Mouse (Mus musculus) NIH3T3 (cell line): ENCODE results near the gene Kcnmb4.

ENCODE experiments used
- DNase-seq: peaks from one replicate; pipeline ENCODE4 v3.0.0-alpha.2; 2012; ENCODE audit warnings: low read depth

Gene Kcnmb4

DNA sequence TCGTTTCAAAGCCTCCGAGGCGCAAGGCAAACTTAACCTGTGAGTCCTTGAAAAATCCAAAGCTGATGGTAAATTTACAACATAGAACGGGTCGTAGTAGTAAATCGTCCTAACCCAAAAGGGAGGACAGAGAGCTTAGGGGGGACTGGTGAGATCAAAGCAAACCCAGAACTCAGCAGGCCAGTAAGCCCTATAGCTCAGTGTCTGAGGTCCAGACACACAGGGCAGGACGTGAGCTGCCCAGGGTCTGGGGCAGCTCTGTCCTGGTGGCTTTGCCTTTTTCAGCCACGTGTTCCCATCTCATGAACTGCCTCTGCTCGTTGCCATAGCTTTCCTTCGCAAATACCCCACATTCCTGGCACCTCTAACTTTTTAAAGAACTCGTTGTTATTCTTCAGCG, 75.7 kb downstream of the Kcnmb4 start:
- no peak for DNase-seq

DNA sequence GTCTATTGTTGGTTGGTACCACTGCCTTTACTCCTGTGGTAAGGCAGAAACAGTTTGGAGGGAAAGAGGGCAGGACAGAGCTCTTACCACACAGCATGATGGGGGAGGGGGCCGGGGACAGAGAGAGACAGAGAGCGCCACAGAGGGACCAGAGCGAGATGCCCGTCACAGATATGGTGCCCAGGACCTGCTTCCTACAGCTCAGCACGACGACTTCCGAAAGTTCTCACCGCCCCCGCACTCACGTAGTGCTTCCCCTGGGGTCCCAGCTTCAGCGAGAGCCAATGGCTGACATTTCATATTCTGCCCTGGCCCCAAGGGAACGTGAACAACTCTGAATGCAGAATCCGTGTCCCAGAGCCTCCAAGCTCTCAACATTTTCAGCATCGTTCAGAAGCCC, 76.1 kb downstream of the Kcnmb4 start:
- no peak for DNase-seq

DNA sequence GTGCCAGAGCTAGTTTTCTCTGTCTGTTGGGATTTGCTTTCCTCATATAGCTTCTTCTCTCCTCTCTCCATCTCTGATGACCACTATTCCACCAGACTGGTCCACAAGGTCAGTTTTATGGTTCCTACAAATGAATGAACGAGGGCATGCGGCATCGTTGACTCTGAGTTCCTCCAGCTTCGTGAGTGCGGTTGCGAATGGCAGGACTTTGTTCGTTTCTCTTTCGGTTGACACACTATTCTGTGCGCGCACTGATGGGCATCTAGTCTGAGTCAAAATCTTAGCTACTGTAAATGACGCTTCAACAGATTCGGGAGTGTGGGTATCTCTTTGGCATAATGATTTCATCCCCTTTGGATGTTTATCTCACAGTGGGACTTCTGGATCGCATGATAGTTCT, 76.7 kb downstream of the Kcnmb4 start:
- DNase-seq, result no peak

DNA sequence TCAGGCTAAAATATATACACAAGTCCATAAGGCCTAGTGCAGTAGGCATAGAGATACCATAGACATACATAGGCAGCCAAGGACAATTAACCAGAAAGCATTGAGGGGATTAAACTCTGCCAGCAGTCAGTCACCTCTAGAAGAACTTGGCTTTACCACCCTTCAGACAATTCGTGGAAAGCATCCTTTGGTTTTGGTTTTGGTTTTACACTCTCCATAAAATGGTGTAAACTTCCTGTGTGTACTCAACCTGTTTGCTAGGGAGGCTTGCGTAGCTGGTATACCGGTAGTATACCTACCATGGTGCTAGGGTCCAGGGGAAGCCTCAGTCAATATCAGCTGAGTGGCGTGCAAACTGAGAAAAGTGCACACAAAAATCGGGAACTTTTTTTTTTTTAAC, 77.4 kb downstream of the Kcnmb4 start:
- DNase-seq, result no peak

DNA sequence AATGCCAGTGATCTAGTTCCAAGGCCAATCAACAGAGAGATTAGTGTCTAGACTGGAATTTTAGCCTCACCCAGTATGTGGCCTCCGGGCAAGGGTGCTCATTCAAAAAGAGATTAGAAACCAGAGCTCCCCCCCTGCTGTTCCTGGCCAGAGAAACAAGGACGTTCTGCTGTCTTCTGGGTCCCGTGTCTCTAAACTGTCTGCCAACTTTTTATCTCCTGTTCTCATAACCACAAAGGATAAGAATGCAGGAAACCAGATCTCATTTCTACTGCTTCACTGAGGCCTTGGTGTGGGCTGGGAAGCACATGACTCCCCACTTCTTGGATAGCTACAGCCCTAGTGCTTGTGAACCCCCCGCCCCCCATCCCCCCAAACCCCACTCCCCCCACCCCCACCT, 79.1 kb downstream of the Kcnmb4 start:
- DNase-seq, result peak; percentile 52

DNA sequence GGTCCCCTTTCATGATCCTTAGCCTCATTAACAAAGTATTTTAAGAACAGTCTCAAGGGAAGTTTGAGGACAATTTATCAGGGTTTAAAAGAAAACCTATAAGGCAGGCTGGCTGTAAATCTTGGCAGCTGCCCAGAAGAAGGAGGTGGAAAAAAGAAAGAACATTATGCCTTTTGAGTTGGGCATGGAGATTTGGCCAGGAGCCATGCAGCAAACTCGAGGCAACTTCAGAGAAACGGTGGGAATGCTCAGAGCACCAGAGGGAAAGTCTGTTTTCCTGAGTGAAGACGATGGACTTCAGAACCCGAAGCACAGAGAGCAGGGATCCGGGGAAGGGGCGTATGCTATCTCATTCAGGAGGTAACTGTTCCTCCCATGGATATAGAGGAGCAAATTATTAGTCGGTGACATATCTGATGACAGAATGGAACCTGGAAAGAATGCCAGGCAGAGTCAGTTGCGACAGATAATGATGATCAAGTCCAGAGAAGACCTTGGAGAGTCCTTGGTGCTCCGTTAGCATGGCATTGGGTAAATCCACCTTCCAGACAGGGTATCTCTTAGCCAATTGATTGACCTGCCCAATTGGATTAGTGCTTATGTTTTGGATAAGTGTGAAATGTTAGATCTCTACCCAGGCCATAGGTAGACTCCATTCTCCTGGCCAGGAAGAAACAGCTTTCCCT, 79.7 kb downstream of the Kcnmb4 start:
- peak; percentile 61 for DNase-seq

DNA sequence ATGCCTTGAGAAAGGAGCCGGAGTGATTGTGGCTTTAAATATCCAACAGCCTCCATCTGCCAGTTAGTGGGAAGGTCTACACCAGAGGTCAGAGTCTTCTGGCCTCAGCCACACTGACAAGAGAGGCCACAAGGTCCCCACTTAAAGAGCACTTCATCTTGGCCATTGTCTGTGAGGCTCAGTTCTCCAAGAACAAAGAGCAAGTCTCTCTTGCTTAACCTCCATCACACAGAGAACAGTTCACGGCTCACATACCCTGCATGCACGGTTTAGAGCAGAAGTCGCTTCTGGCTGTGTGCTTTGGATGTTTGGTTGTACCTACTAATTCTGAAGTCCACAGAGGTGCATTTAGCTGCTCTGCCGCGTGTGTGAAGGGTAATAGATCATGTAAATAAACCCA, 84.8 kb downstream of the Kcnmb4 start:
- DNase-seq, result no peak

DNA sequence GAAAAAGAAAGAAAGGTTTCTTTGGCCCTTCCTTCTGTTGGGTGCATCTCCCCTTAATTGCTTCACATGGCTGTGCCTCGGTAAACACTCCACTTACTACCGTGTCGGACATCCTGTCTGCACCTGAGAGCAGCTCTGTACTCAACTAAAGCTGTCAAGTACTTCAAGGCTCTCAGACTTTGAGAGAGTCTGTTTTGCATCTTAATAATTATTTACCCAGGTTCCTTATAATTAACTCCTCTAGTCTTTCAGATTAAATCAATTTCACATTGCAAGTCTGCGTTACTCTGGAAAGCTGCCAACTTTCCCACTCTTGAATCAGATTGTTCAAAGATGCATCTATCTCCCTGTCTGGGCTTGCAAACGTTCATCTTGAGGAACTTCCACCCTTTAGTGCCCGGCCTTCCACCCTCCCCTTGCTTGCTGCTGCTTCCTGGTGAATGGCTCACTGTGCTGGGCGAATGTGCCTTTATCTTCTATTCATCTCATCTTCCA, 87.2 kb downstream of the Kcnmb4 start:
- DNase-seq, result no peak

DNA sequence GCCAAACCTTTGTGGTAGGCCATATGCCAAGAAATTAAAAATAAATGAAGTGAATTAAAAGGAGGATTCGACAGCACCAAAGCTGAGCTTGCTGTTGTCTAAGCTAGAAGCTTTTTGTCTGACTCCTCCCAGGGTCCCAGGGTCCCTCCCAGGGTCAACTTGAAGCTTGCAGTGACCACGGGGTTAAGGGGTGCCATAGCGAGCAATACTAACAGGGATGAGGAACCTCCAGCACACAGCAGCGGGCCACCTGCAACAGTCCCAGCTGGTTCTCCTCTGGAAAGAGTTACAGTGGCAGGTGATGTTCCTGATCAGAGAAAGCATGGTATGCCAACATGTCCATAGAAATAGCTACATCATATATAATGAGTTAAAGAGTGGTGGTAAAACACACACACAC, 89.3 kb downstream of the Kcnmb4 start:
- DNase-seq, result no peak

DNA sequence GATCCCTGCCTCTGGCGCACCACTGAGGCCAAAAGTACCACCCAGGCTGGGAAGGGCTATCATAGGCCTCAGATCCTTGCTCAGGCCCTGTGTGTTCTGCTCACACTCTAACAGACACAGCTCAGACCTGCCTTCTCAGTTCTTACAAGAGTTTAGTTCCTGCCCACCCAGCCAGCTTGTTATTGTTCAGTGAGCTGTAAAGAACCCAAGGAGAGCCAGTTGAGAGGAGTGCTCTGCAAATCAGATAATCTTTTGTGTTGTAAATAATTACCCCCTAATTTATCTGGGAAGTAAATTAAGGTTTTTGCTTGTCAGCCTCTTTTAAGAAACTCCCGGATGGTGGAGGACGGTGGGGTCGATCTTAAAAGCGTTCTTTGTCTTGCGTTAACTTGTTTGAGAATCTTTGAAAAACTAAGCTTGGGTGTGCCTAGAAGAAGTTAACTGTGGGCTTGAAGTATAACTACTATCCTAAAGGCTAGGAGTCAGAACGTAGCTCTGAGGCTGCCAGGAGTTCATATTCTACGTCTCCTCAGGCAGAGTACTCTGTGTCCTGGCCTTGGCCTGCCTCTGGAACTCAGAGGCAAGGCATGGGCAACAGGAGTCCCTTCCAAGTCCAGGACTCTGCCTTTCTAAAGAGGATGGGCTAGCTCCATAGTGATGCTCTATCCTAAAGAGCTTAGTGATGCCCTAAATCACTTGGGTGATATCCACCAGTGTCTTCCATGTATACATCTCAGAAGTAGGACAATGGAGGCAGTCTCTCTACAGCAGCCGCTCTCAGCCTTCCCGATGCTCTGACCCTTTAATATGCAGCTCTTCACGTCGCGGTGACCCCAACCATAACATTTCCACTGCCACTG, 90.6 kb downstream of the Kcnmb4 start:
- DNase-seq, result no peak

DNA sequence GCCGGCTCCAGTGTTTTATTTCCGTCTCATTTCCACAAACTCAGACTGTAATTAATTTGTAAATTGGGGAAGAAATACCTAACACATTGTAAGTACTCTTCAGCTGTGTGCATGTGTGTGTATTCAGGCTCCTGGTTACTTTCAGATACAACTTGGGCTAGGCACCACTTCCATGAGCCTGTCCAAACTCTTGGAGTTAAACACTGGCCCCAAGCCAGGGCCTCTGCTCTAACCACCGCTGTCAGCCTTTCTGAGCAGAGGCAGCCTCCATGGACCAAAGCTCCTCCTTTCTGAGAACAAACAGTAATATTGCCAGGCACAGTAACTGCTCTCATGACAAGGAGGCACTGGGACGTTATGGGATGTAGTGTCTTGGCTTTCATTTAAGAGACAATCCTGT, 96.8 kb downstream of the Kcnmb4 start:
- DNase-seq, result no peak

DNA sequence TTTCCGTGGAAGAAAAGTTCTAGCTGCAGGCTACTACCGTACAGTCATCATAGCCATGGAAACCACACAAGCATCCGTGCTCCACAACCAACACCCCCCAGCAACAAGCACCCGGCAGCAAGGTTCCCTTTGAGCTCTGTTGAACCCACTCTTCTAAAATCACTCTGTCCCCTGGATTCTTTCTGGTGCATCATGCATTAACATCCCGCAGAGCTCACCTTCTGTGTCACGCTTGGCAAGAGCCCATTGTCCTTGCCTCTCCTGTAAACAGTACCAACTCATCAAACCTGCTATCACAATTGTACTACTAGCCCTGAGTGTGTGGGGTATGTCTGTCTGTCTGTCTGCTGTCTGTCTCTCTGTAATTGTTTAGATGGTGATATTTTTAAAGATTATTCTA, 99.6 kb downstream of the Kcnmb4 start:
- DNase-seq, result no peak

DNA sequence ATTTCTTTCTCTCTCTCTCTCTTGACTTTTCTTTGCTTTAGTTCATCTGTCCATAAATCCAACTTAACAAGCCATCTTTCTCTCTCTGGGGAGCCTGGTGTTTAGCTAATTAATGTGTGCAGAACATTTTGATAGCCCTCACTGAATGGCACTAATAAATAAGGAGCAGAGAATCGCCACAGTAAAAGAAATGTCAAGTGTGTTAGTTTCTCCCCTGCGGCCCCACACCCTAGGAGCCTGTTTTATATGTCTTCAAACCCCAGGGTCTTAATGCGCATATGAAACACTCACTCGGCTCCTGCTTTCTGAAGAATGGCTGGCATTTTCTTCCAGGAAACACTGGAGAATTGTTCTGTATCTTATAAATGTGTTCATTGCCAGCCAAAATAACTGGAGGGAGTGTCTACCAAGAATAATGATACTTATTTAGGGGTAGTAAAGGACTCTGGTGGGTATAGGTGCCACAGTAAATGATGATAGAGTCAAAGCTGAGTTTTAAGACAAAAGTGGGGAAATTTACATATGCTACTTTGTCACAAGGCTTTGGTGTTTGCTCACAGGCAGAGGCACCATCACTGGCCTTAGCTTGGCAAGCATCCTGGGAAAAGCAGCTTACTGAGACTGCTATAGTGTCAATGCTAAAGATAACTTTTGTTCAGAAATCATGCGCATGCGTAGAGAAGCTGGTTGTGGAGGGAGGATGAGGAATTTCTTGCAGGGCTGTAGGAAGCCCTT, 102.5 kb downstream of the Kcnmb4 start:
- DNase-seq, result no peak
